Mouse (Mus musculus): ENCODE data around the gene Plg.

Gene Plg

DNA sequence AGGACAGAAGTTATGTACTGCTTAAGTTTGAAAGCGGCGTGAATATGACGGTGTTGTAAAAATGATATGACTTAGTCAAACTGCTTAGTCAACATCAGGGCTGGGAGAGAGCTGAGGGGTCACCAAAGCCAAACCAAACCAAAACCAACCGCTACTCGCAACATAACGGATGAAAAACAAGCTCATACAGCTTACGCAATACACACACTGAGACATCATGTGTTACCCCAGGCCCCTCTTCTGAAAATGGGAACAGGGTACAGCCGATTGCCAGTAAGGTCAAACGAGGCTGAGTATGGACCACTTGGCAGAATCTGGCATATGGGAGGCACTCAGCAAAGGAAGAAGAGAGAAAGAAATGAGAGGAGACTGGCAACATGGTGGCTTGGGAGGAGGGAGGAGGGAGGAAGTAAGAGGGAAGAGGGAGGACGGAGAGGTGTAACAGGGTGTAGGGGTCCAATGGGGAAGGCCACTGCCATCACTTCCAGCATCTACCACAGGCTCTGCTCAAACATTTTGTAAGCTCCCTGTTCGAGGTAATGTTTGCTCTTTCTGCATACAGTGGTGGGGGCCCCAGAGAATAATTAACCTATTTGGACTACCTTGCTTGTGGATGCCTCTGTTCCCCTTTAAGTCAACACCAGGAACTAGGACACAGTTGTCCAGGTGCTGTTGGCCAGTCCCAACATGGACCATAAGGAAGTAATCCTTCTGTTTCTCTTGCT is at the start of gene Plg:
Gene Plg, plus strand, starts transcription at position 628 of the 725 bp plus-strand sequence.
- no peak for DNase-seq

DNA sequence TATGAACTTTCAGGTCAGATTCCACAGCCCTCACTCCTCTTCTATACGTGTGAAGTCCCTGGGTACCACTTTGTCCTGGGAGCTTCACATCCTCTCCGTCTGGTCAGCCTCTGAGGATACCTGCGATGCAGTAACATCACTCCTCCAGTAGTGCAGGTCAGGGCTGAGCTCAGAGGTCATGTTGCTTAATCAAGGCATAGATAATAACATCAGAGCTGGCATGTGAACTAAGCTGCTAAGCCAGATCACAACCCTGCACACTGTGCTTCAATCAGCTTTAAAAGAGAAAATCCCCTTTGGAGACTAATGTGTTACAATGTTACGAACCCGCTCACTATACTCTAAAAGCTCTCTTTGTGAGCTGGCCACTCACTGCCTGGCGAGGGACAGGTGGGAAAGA is 43.3 kb upstream of the Plg start:
- DNase-seq: no peak

DNA sequence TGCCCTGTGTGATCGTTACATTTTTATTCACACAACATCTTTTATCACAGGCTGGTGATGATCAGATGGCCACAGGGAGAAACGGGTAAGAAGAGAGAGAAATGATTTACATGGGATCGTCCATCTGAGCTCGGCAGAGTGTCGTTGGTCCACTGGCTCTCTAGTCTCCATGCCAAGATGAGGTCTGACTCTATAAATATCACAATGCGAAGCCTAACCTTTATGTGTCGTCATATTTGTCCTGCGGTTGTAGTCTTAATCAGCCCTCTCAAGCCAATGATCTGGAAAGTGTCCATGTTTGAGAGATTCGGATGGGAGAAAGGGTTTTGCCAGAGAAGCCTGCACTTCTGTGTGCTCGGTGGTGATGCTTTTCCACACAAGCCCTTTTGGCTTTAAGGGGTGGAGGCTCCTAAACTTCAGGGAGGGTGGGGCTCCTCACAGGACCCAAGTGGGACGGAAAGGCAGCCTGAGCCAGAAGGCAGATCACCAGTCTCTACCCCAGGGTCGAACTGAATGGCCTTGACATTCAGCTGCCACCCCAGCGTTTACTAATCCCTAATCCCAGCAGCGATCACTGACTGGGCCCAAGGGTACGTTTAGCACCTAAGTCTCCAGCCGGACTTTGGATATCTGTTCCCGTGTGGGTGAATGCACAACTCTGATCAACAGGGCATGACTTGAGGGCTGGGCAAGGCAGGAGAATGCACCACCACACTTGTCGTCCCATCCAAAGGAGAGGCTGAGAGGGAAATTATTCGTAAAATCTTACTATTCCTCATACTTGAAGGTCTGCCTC is 42.1 kb upstream of the Plg start:
- DNase-seq: no peak

DNA sequence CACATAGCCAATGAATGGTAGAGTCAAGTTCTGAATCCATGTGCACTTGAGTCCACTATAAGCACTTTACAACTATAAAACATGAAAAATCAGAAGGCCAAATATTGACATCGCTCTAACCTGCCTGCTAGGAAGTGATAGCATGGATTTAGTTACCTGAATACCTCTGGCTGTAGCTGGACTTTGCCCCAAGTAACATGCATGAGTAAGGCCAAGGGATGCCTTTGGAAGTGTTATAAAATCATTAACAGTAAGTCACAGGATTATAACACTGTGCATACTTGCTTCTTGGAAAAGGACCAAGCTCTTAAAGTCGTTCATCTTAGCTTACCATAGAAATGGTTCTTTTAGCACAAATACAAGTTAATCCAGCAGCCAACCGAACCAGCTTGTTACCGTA is 41.3 kb upstream of the Plg start:
- no peak for DNase-seq

DNA sequence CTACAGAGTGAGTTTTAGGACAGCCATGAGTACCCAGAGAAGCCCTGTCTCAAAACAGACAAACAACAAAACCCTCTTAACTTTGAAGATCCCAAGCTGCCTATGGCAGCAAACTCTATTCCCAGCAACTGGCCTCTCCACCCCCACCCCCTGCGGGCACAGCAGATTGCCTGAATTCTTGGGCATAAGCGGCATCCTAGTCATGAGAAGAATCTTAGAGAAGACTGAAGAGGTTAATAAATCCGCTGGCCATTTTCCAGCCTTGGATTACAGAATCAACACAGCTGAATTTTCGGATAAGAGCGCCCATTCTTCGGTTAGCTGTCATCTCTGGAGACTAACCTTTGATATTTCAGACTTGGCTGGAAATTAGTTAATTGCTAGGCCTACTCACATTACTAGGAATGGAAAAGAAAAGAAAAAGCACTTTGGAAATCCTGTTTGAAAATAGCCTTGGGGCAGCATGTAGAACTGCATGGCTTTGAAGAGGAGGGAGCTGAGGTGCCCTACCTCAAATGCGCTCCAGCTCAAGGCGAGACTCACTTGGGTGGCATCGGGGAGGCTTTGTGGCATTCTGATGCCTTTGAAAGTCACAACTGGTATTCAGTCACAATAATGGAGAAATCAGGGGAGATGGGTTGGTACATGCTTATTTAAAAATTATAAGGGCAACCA is 34.6 kb upstream of the Plg start:
- DNase-seq: no peak

DNA sequence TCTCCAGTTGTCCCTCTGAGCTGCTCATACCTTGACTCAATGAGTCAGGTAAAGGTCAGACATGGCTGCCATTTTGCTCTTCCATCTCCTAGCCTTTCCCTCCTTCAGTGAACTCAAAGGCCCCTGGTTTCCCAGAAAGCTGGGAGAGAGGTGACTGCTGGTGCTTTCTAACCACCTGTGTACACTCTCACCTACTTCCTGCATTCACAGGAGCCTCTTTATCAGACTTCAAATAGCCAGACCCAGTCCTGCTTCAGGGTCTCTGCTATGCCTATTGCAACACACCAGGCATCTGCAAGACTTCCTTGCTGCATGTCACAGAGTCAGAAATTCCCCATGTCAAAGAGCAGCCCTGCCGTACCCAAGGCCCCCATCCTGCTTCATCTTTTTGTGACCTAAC is 30.9 kb upstream of the Plg start:
- no peak for DNase-seq

DNA sequence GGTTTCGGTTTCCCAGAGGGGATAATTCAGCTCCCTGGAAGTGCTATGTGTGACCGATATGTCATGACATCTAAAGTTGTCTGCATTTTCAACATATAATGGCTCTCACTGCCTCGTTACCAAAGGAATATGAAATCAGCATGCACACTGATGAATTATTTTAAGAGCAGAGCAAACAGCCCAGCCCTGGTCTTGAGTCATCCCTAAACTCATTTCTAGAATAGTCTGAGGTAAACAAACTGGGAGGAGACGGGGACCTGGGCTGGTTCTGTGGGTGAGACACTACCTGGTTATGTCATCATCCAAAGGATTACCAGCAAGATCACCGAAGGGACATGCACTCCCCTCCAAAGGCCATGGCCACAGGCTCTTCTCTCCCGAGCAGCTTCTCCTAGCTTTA is 26.8 kb upstream of the Plg start:
- no peak for DNase-seq

DNA sequence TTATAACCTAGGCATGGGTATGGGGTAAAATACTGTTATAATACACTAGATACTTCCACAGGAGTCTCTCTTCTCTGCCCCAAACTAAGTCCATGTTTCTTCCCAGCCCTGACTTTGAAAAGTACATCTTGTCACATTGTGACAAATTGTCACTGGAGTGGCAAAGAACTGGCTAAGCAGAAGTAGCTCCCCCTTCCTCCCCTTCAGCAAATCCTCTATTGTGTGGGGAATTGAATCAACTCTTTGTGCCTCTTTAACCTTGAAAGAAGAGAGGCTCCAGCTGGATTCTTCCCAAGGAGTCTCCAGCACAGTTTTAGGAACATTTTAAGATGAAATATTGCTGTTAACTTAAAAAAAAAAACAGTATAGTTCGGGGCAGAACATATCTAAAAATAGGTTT is 25.6 kb upstream of the Plg start:
- DNase-seq: no peak

DNA sequence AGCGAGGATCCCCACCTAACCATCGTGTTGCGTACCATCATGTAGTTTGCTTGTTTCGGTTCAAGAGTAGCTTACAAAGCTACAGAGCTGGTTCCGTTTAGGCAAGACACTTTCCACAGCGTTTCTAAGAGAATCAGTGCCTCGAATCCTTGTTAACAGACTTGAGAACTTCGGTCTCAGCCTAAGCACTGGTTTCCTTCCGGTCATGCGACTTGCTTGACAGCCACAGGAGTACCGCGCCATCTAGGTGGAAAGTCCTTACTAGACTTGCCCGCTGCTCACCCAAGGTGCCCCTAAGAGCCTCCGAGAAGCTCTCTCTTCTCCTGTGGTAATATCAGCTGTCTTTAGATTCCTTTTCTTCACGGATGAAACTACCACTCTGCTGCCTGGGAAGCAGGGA is 18.5 kb upstream of the Plg start:
- no peak for DNase-seq

DNA sequence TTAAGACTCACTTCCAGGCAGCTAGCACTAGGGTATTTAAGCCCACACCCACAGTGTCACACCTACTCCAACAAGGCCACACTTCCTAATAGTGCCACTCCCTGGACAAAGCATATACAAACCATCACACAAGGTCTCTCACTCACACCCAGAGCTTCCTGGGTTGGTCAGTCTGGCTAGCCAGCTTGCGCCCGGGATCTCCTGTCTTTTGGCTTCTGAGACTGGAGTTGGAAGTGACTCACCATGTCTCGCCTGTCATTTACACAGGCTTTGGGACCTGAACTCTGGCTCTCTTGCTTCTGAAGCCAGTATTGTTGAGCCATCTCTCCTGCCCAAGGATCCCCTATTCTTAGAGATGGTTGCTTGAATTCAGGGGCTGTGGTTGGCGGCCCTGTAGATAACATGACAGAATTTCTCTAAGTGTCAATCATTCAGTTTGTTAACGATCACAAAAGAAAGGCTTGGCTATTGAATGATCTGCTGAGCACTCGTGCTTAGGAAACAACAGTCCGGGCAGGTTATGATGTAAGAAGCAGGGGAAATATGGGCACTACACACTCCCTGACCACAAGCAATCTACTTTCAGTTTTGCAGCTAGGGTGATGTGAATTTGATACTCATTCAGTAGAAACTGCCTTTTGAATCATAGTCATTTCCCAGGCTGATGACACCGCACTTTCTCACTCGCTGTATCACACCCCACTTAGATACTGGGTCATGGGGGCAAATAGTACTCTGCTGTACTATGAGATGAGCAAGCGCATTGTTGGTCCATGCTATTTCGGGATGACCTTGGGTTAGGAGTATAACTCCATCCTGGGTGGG is 14.6 kb upstream of the Plg start:
- DNase-seq: no peak

DNA sequence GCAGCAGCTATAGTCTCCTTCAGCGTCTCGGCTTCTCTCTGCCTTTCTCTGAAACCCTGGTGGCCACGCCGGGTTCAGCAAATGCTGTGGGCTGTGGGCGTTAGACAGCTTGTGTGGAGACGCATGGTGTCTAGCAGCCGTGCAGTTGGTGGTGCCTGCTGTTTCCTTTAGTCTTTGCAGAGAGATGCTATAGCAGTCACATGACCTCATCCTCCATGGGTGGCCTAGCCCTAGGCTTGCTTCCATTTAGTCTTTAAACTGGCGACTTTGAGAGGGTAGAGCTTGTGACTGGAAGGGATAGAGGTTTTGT is 14.0 kb upstream of the Plg start:
- DNase-seq: peak; percentile 49

DNA sequence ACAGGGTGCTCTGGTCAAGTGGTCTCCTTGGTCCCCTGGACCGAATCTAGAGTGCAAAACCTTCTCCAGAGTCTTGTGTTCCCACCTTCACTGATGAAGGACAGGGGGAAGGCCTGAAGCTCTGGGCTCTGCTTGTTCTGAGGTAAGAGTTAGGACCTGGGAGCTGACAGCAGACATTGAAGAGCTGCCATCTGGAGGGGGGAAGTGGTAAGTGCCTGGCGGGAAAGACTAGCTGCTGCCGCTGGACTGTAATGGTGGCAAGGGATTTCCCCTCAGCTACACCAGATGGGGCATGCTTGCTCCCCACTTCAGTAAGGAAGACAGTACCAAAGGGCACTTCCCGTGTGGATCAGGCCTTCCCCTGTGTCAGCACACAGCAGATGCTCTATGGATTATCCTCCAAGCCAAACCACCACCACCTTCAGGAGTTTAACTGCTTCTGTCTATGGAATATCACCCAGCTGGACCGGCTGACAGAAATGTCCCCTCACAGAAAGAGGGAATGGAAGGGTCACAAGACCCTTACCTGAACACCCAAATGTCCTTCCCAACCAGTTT is 11.0 kb upstream of the Plg start:
- DNase-seq: peak; percentile 60

DNA sequence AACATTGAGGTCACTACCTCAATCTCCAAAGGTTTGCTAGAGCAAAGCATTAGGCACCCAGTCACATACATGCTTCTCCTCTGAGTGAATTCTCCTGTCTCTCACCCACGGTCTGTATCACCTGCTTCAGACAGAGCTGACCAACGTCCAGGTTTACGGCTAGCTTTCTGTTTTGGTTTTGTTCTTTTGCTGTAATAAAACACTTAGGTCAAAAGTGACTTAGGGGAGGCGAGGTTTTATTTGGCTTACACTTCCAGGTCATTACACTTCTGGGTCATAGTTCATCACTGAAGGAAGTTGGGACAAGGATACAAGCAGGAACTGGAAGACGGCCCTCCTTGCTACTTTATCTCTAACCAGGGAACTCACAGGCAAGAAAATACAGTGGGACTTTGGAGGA is 9.0 kb upstream of the Plg start:
- DNase-seq: no peak

DNA sequence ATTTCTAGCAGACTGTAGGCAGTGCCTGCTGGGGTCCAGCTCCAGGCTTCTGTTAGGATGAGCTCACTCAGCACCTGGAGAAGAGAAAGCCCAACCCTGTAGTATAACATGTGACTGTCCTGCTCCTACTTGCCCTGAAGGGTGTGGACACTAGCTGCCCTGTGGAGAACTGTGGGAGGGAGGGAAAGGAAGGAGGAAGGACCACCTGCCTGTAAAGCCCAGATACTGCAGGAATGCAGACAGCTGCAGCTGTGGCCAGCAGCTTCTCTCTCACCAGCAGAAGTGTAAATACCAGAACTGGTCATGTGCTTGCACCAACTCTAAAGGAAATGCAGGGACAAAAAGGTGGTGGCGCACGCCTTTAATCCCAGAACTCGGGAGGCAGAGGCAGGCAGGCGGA is 8.1 kb upstream of the Plg start:
- DNase-seq: no peak

DNA sequence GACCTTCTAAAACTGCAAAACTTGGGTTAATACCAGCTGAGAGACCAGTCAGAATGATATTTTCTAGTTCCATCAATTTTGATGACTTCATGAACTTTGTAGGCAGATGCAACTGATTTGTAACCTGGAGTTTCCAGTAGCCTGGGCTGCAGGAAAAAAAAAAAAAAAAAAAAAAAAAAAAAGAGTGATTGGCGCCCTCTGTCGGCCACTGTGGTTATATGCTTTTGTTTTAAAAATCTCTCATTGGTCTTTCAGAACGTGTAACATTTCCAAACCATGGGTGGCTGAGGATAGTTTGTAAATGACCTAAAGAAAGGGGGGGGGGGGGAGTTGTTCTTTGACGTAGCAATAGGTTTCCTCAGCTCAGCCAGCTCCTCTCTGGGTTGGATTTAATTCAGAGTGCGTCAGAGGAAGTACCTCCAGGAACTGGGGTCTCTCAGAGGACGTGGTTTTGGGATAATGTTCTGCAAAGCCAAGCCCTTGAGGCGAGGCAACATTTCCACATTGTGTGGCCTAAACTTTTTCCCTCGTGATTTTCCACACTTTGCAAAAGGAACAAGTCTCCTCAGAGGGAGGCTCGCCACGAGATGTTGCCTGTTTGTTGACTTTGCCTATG is 7.0 kb upstream of the Plg start:
- no peak for DNase-seq

DNA sequence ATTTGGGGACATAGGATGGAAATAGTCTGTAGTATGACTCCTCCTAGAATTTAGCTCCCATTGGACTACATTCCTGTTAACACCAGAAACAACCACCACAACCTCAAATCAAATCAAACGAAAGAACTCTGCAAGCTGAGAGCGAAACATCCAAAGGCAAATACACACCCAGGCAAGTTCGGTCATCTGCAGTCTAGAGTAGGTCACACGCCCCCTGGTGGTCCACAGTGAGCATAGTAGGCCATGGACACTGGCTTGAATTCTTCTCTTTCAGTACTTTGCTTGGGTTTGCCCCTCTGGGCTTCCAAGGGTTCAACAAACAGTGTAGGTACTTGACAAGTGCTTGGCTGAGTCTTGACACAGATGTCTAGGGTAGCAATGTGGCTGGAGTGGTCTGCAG is 6.4 kb upstream of the Plg start:
- peak; percentile 64 for DNase-seq

DNA sequence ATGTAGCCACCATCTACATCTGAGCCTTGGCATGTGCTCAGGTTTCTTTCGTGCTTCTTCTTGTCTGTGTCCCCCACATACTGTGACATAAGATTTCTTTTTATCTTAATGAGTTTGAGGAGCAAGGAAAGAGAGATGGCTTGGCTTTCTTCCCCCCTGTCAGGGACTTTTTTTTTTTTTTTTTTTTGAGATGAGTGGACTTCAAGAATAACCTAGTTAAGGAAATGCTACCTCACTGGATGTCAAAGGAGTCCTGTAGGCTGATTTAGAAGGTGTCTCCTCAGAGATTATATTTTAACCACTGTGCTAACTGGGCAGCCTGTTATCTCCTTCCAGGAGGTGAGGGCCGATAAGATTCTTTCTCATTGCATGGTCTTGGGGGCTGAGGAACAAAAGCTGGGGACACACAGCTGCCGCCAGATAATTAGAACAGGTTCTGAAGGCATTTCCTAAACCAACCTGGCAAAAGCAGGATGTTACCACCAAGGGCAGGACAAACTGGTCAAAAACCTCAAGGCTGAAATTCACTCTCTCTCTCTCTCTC is 4.7 kb upstream of the Plg start:
- no peak for DNase-seq

DNA sequence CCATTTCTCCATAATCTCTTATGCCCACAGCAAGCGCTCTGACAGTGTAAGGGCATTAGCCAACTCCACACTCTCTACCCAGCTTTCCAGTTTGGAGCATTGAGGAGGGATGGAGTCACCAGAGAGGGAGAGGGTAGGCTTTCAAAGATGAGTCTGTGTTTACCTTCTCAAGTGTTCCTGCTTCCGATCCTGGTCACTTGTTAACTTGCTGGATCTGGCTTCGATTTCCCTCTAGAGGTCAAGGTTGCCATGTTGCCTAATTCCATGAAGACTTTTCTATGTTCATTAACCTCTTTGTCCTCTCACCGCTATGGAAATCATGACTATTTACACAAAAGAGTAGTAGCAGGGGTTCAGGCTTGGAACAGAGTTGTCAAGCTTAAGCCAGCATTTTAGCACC is 1.9 kb downstream of the Plg start:
- DNase-seq: no peak

DNA sequence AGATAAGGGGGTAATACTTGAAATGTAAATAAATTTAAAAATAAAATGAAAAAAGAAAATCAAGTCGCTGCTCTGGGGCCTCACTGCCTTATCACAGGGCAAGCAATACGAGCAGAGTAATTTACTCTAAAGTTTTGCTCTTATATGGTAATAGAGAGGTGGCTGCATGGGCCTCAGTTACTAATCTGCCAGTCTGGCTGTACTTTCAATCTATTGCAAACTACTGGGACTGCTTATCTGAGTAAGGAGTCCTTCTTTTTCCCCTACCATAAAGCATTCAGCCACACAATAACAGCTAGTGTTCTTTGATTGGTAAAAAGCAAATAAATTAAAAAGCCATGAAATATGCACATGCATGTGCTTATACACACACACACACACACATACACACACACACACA is 3.2 kb downstream of the Plg start:
- DNase-seq: no peak

DNA sequence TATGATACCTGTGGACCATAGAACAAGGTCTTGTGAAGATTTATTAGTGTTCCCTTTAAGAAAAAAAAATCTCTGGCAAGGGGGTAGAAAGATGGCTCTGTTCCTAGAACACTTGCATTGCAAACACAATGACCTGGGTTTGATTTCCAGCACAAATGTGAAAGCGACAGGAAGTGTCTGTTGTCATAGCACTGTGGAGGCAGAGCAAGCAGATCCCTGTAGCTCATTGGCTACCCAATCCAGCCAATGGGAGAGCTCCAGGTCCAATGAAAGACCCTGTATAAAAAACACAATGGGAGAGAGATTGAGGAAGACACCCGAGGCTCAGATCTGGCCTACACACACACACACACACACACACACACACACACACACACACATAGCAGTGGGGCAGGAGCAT is 4.1 kb downstream of the Plg start:
- DNase-seq: no peak

DNA sequence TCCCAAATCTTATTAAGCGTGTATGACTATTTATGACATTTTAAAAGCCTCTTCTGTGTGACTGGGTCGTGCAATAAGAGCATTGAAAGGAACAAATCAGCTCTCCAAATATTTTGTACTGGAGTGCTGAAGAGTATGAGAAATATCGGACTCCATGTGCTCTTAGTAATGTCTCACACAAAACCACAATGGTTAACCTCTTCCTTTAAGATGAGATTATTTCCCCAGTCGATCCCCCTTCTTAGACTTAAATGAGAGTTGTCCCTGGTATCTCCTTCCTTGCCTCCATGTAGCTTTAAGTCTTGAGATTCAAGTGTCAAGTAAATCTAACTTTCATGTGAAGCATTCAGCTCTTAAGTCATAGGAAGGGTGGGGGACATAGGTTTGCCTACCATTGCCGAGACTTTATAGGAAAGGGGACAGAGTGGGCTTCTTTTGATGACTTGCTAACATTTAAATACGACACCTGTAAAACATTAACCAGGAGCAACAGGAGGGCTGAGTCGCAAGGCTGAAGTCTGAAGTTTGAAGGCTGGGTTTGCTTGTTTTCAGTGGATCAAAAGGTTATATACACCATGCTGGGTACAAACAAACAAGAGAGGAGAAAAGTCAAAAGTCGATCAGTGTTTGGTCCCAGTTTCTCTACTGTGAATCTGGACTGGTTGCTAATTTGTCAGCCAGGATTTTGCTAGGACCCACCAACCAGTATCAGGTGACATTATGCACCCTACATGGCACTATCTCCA is 6.8 kb downstream of the Plg start:
- no peak for DNase-seq

DNA sequence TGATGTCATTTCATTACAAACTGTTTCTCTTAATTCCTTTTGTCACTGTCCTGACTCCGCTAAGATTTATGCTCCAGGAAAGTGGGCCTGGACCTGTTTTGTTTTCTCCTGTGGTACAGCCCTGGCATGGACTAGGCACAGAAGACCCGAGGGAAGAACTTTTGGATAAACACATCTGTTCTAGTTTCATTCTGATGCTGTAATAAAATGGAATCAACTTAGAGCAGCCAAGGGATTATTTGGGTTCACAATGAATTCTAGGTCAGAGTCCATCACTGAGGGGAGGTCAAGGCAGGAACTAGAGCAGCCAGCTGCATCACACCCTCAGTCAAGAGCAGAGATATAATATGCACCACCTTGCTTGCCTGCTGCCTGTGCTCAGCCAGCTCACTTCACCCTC is 9.4 kb downstream of the Plg start:
- DNase-seq: no peak

All from right cerebral cortex, adult 18-20 months (tissue).